Mouse (Mus musculus): ENCODE results near the gene Gas7. TPM values are rescaled to one million over a fixed set of nuclear protein-coding genes. Genes with fewer than 3 reads are reported as not detected.

Gene Gas7
- polyA plus RNA-seq, 1 experiment from 2014 or later: 7.4 TPM

DNA sequence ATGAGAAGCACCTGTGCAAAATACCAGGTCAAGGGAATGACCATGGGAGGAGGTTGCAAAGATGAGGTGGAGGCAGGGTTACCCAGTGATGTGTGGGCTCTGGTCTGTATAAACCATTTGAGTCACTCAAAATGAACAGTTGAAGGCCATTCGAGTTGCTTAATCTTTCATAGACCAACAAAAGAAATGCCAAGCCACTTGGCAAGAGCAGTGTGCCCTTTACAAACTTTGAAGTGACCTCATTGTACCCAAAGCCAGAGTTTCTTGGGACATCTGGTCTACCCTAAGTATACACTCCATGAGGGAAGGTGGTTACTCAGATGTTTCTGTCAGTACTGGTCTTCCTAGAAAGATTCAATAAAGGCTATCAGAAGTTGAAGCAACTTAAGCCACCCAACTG is 80.5 kb downstream of the Gas7 start:
- no peaks in the 10 kb centered on the region for H3K36me3 ChIP-seq
- 82% methylated on average over 1 of the region's 1 CpGs for WGBS
- no peak overlapping the region for H3K4me2 ChIP-seq

DNA sequence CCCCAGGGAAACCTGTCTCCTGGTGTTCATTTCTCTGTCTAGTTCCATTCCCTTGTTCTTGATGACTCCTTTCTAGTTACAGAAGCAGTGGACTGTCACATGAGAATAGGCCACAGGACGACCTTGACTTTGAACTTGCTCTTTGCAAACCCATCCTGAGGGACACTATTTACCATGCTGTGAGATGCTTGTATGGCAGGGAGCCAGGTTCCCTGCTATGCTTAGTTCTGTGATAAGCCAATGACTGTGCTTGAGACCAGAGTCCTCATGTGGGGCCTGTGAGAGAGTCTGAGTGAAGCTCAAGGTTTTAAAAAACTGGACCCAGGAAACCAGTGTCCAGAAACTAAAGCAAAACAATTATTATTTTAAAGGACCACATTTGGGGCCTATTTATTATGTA is 81.2 kb downstream of the Gas7 start:
- Histone ChIP-seq H3K4me2 (no peak overlapping the region), H3K9ac (no peak overlapping the region), H3K9me3 (replicated peaks) (no peaks in the 10 kb centered on the region), H3K27me3 (replicated peaks) (no peaks in the 10 kb centered on the region), H3K27ac (ENCODE audit: poor library complexity, severe bottlenecking) (no peak overlapping the region), H3K36me3 (no peaks in the 10 kb centered on the region), H3K4me1 (replicated peaks) (peaks cover 24% of the 10 kb centered on the region), H3K4me3 (no peak overlapping the region)
- no peak for ATAC-seq (ENCODE audit: insufficient number of reproducible peaks, low FRiP score)
- 57% methylated on average over 1 of the region's 1 CpGs for WGBS

More for the DNA sequence above, 80.5 kb downstream of the Gas7 start:
- H3K9me3 ChIP-seq (replicated peaks): no peaks in the 10 kb centered on the region
- no peak overlapping the region for H3K4me3 ChIP-seq
- peaks cover 24% of the 10 kb centered on the region for H3K4me1 ChIP-seq (replicated peaks)
- no peak overlapping the region for H3K9ac ChIP-seq
- no peak for ATAC-seq (ENCODE audit: insufficient number of reproducible peaks, low FRiP score)
- no peak overlapping the region for H3K27ac ChIP-seq (ENCODE audit: poor library complexity, severe bottlenecking)
- H3K27me3 ChIP-seq (replicated peaks): no peaks in the 10 kb centered on the region

DNA sequence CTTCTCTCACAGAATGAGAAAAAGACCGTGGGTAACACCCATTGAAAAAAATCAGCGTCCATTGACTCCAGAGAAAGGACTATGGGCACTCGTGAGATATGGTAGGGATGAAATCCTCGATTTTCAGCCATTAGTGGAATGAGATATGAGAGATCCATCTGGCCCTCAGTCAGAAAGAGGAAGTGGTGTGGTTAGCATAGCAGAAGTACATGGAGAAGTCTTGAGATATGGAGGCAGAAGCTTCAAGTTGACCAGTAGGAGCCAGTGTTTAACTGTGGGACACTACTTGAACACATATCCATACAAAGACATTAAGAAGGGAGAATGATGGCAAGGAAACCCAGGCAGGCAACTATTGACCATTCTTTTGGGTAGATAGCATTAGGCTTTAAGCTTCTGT is 82.1 kb downstream of the Gas7 start:
- Histone ChIP-seq H3K9me3 (replicated peaks) (no peaks in the 10 kb centered on the region), H3K4me3 (no peak overlapping the region), H3K4me2 (no peak overlapping the region), H3K4me1 (replicated peaks) (peaks cover 17% of the 10 kb centered on the region), H3K27ac (ENCODE audit: poor library complexity, severe bottlenecking) (no peak overlapping the region), H3K27me3 (replicated peaks) (no peaks in the 10 kb centered on the region), H3K36me3 (no peaks in the 10 kb centered on the region), H3K9ac (no peak overlapping the region)
- 76% methylated on average over 4 of the region's 4 CpGs for WGBS
- no peak for ATAC-seq (ENCODE audit: insufficient number of reproducible peaks, low FRiP score)

DNA sequence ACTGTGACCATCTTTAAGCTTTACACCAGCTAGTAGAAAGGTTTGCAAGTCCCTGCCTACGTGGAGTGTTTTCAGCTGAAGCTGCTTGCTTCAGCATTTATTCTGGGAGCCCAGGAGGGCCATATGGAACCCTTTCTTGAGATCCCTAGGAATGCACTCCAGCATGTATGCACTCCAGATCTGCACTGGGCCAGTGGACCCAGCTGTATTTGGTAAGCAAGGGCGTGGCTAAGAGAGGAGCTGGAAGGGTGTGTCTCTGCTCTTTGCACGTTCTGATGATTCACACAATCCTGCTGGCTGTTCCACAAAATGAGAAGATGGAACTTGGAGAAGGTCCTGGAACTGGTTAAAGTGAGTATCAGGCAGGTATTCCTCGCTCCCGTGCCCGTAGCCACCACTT is 83.3 kb downstream of the Gas7 start:
- Histone ChIP-seq H3K9ac (no peak overlapping the region), H3K4me2 (no peak overlapping the region), H3K4me3 (no peak overlapping the region), H3K4me1 (replicated peaks) (peaks cover 9% of the 10 kb centered on the region), H3K36me3 (no peaks in the 10 kb centered on the region), H3K27ac (ENCODE audit: poor library complexity, severe bottlenecking) (no peak overlapping the region), H3K27me3 (replicated peaks) (no peaks in the 10 kb centered on the region), H3K9me3 (replicated peaks) (no peaks in the 10 kb centered on the region)
- WGBS: 69% methylated on average over 6 of the region's 6 CpGs
- ATAC-seq (ENCODE audit: insufficient number of reproducible peaks, low FRiP score): no peak

DNA sequence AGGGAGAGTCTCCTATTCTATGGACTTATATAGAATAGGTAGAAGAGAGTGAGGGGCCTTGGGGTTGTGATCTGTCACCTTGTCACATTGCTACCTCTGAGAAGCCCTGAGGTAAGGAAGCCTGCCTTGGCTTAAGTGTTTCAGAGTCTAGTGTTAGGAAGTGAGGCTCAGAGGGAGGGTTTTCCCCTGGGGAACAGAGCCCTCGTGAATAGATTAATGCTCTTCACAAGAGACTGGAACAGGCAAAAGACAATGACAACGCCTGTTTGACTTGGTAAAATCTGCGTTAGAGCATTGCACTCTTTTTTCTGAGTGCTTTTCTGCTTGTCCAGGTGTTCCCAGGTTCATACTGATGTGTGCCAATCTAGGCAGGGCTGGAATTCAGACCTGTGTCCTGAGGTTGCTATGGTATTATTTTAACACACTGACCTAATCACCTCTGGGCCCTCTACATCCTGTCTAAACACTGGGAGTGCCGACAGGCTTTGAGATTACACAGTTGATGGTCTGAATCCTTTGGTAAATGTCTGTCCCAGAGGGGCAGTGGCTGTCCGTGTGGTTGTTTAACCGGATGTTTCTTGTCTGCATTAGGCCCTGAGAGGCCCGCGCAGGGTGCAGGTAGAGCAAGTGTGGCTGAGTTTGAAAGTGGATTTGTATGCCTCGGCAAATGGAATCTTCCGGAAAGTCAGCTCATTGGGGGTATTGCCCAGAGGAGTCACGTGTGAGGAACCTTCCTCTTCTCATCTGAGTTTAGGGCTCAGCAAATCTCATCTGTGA is 89.6 kb downstream of the Gas7 start:
- H3K4me2 ChIP-seq: 0 out of 2 replicates have a peak overlapping the region, but pooled peaks have one; percentile 22
- no peak overlapping the region for H3K9ac ChIP-seq
- H3K4me3 ChIP-seq: no peak overlapping the region
- WGBS: 13% methylated on average over 11 of the region's 11 CpGs
- H3K27ac ChIP-seq (ENCODE audit: poor library complexity, severe bottlenecking): peak overlapping the region; percentile 72
- H3K36me3 ChIP-seq: no peaks in the 10 kb centered on the region
- no peaks in the 10 kb centered on the region for H3K27me3 ChIP-seq (replicated peaks)
- peak; percentile 62 for ATAC-seq (ENCODE audit: insufficient number of reproducible peaks, low FRiP score)
- no peaks in the 10 kb centered on the region for H3K9me3 ChIP-seq (replicated peaks)
- peaks cover 37% of the 10 kb centered on the region for H3K4me1 ChIP-seq (replicated peaks)

DNA sequence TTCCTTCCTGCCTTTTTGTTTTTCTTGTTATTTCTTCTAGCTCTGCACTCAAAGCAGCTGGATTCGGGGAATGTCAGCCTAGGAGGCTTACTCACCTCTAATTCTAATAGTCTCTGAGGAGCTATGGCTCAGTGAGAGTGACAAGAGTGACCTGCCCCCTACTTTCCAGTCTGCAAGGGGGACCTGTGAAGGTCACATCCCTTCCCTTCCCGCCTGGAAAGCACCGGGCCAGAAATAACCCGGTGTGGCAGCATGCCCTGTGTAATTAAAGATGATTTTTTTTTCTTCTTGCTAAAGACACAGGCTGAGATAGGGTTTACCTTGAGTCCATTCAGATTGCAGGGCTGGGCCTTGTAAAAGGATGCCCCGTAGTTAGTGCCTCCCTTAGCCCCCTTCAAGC is 91.3 kb downstream of the Gas7 start:
- ATAC-seq (ENCODE audit: insufficient number of reproducible peaks, low FRiP score): no peak
- Histone ChIP-seq H3K9ac (no peak overlapping the region), H3K4me1 (replicated peaks) (peaks cover 44% of the 10 kb centered on the region), H3K9me3 (replicated peaks) (no peaks in the 10 kb centered on the region), H3K27ac (ENCODE audit: poor library complexity, severe bottlenecking) (peak overlapping the region; percentile 72; the same call in 1 of the 2 replicates), H3K27me3 (replicated peaks) (no peaks in the 10 kb centered on the region), H3K4me3 (no peak overlapping the region), H3K4me2 (no peak overlapping the region), H3K36me3 (no peaks in the 10 kb centered on the region)
- WGBS: 23% methylated on average over 5 of the region's 5 CpGs

DNA sequence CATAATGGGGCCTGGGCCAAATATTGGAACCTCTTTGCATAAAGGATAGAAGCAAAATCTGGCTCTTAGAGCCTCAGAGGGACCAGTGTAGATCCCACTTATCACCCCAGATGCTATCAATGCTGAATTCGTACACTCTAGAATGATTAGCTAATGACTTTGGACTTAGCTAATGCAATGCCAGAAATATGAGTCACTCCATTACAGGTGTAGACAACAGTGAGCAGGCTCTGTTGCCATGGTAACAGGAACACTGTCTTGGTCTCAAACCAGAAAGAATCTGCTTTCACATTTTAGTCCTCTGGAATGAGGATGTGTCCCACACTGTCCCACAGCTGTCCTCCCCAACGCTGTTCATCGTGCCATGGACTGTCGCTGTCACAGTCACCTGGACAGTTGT is 94.1 kb downstream of the Gas7 start:
- Histone ChIP-seq H3K27ac (ENCODE audit: poor library complexity, severe bottlenecking) (no peak overlapping the region), H3K4me2 (no peak overlapping the region), H3K4me1 (replicated peaks) (peaks cover 43% of the 10 kb centered on the region), H3K4me3 (no peak overlapping the region), H3K27me3 (replicated peaks) (no peaks in the 10 kb centered on the region), H3K36me3 (no peaks in the 10 kb centered on the region), H3K9me3 (replicated peaks) (no peaks in the 10 kb centered on the region), H3K9ac (no peak overlapping the region)
- ATAC-seq (ENCODE audit: insufficient number of reproducible peaks, low FRiP score): no peak
- 66% methylated on average over 4 of the region's 4 CpGs for WGBS

DNA sequence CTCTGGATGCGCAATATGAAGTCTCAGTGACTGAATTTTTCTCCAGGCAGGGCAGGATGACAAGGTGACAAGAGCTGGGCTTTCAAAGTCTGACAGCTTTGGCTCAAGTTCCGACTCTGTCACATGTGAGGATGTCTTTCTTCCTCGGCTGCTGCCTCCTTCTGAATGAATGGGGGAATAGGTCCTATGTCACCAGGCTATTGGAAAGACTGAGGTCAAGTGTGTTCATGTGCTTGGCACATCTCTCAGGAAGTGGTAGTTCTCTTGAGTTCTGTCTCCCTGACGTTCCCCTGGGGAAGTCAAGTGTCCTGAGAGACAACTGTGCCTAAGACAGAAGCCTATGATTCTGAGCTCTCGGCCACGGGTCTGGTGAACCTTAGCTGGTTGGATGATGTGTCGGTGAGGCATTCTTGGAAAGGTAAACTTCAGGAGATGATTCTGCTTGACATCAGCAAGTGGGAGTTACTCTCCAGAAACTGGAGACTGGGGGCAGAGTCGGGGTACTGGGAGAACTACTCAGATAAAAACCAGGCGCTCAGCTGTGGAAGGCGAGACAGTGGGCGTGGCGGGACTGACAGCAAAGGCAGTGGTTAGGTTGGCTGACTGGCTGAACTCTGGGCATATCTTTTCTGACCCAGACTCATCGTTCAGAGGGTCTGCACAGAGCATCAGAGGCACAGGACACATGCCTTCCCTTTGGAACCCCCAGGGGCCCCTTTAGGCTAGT is 94.7 kb downstream of the Gas7 start:
- H3K36me3 ChIP-seq: no peaks in the 10 kb centered on the region
- peaks cover 37% of the 10 kb centered on the region for H3K4me1 ChIP-seq (replicated peaks)
- no peak overlapping the region for H3K4me3 ChIP-seq
- H3K27me3 ChIP-seq (replicated peaks): no peaks in the 10 kb centered on the region
- no peaks in the 10 kb centered on the region for H3K9me3 ChIP-seq (replicated peaks)
- no peak for ATAC-seq (ENCODE audit: insufficient number of reproducible peaks, low FRiP score)
- 31% methylated on average over 13 of the region's 13 CpGs for WGBS
- H3K4me2 ChIP-seq: peak overlapping the region; percentile 34
- H3K27ac ChIP-seq (ENCODE audit: poor library complexity, severe bottlenecking): peak overlapping the region; percentile 3; the same call in 1 of the 2 replicates
- H3K9ac ChIP-seq: no peak overlapping the region; the same call in 1 of the 2 replicates

DNA sequence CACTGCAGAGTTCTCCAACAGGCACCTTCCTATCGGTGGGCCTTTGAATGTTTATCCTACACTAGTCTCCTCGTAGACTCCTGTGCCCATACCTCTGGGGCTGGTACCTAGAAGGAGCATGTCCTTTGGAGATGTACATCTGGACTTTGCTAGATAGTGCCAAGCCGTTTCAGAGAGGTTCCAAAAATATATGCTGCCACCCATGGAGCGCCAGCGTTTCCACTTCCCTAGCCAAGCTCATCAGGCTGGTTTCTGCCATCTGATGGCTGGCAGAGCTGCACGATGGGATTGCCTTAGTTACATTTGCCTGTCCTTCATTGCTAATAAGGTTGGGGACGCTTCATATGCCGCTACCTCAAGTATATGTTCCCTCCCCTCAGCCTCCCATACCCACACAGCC is 97.2 kb downstream of the Gas7 start:
- no peak overlapping the region for H3K9ac ChIP-seq
- H3K4me1 ChIP-seq (replicated peaks): peaks cover 20% of the 10 kb centered on the region
- no peak for ATAC-seq (ENCODE audit: insufficient number of reproducible peaks, low FRiP score)
- H3K36me3 ChIP-seq: no peaks in the 10 kb centered on the region
- no peaks in the 10 kb centered on the region for H3K9me3 ChIP-seq (replicated peaks)
- no peak overlapping the region for H3K27ac ChIP-seq (ENCODE audit: poor library complexity, severe bottlenecking)
- H3K4me2 ChIP-seq: no peak overlapping the region
- 83% methylated on average over 8 of the region's 8 CpGs for WGBS
- no peak overlapping the region for H3K4me3 ChIP-seq
- H3K27me3 ChIP-seq (replicated peaks): no peaks in the 10 kb centered on the region

DNA sequence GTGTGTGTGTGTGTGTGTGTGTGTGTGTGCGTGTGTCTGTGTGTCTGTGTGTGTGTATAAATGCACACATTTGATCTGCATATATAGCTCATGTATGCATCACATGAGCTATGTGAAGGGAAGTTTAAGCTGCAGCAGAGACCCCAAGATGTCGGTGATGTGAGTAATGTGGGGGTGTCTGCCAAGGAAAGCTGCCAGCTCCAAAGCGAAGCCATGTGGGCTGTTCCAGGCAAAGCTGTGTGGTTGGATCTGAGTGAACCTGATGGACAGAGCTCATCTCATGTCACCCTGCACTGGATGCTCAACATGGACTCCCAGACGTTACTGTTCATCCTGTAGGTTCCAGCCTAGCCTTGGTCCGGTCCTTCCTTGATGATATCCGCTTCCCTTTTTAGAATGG is 99.0 kb downstream of the Gas7 start:
- H3K4me2 ChIP-seq: no peak overlapping the region
- no peaks in the 10 kb centered on the region for H3K9me3 ChIP-seq (replicated peaks)
- WGBS: 94% methylated on average over 6 of the region's 6 CpGs
- H3K36me3 ChIP-seq: no peaks in the 10 kb centered on the region
- no peak overlapping the region for H3K27ac ChIP-seq (ENCODE audit: poor library complexity, severe bottlenecking)
- H3K9ac ChIP-seq: no peak overlapping the region
- ATAC-seq (ENCODE audit: insufficient number of reproducible peaks, low FRiP score): no peak
- no peak overlapping the region for H3K4me3 ChIP-seq
- 0 out of 2 replicates have a peak, but pooled peaks cover 3% of the 10 kb centered on the region for H3K27me3 ChIP-seq (replicated peaks)
- H3K4me1 ChIP-seq (replicated peaks): peaks cover 29% of the 10 kb centered on the region

DNA sequence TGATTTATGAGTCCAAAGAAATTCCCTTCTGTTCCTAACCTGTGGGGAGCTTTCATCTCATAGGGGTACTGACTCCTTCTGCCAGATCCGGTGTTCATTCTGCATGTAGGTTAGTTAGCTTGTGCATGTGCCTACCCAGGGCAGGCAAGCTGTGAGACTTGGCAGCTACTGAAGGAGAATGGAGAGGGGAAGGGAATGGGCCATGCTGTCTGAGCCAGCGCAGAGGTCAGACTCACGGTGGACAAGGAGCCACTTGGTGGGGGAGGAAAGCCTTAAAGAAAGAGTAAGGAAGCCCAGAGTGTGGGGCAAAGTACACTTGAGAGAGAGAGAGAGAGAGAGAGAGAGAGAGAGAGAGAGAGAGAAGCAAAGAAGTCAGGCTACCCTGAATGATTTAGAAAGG is 101.1 kb downstream of the Gas7 start:
- Histone ChIP-seq H3K4me1 (replicated peaks) (peaks cover 37% of the 10 kb centered on the region), H3K36me3 (no peaks in the 10 kb centered on the region), H3K9me3 (replicated peaks) (no peaks in the 10 kb centered on the region), H3K4me3 (no peak overlapping the region), H3K27ac (ENCODE audit: poor library complexity, severe bottlenecking) (no peak overlapping the region), H3K27me3 (replicated peaks) (0 out of 2 replicates have a peak, but pooled peaks cover 3% of the 10 kb centered on the region), H3K9ac (no peak overlapping the region), H3K4me2 (no peak overlapping the region)
- no peak for ATAC-seq (ENCODE audit: insufficient number of reproducible peaks, low FRiP score)
- 72% methylated on average over 3 of the region's 3 CpGs for WGBS
